In genomic region chr1:91456301-91456801, GRCm38 (mm10) we compare ENCODE assay signal across 8 mouse cellular contexts. TPM values are rescaled to one million over a fixed set of nuclear protein-coding genes. Genes with fewer than 3 reads are reported as not detected.
DNase-seq lines count a peak whose midpoint lies in the region; ATAC-seq lines count a peak whose summit lies in the region.

No protein-coding gene starts in this region.

- H3K9ac ChIP-seq in embryonic facial prominence, embryonic 15.5 days: no peak overlapping the region

- no peaks in the 10 kb centered on the region for H3K27me3 ChIP-seq in embryonic facial prominence, embryonic 15.5 days

- intact Hi-C loops in heart, postnatal 25 days (cut with DNase I): no loop called here

- no peak overlapping the region for H3K4me3 ChIP-seq in embryonic facial prominence, embryonic 15.5 days (replicated peaks)

- DNase-seq in right cerebral cortex, adult 18-20 months: peak; percentile 33
- DNase-seq in right cerebral cortex, postnatal 36 days (ENCODE audit: low spot score in 2 of 2): no peak
- DNase-seq in heart, postnatal 25 days (ENCODE audit: low spot score): peak; percentile 74
- peak; percentile 77 to 84 for DNase-seq in kidney, postnatal 36 days
- DNase-seq in lung, postnatal 25 days (ENCODE audit: low spot score): peak; percentile 93
- DNase-seq in right cerebral cortex, postnatal 10 days (ENCODE audit: low spot score in 2 of 2): peak; percentile 56 to 69
- DNase-seq in spleen, postnatal 14 days (ENCODE audit: low spot score in 2 of 2): no peak

- 34% methylated on average over 11 of the region's 11 CpGs for WGBS in embryonic facial prominence, embryonic 15.5 days

- no peaks in the 10 kb centered on the region for H3K36me3 ChIP-seq in embryonic facial prominence, embryonic 15.5 days

- peaks cover 39% of the 10 kb centered on the region for H3K4me1 ChIP-seq in embryonic facial prominence, embryonic 15.5 days

- peak overlapping the region; percentile 71 for H3K27ac ChIP-seq in embryonic facial prominence, embryonic 15.5 days (replicated peaks)

- ATAC-seq in embryonic facial prominence, embryonic 15.5 days (ENCODE audit: insufficient number of reproducible peaks, low FRiP score, low TSS enrichment, low read depth): no peak

- no peaks in the 10 kb centered on the region for H3K9me3 ChIP-seq in embryonic facial prominence, embryonic 15.5 days (replicated peaks)

- H3K4me2 ChIP-seq in embryonic facial prominence, embryonic 15.5 days (replicated peaks): peak overlapping the region; percentile 23

RNA-seq across cellular contexts. Expression of gene Per2, which starts 2.8 kb away (rescaled TPM):
- polyA plus RNA-seq in embryonic facial prominence, embryonic 15.5 days (2015; fragmentation: Nextera tagmentation; extraction: Ambion mirVana): 3.6 and 4.4 TPM in 2 replicates
- total RNA-seq in heart, postnatal 25 days (2021): 10 to 100 TPM in 1 of 2 experiments, 1 to 10 TPM in 1; 2.1 to 11.7 TPM

RNA-seq across cellular contexts. Expression of gene Traf3ip1, which starts 38.1 kb away (rescaled TPM):
- polyA plus RNA-seq in embryonic facial prominence, embryonic 15.5 days (2015; fragmentation: Nextera tagmentation; extraction: Ambion mirVana): 11.4 and 12.6 TPM in 2 replicates
- 1 to 10 TPM; 5.7 to 5.9 TPM for total RNA-seq in heart, postnatal 25 days (2021)

RNA-seq across cellular contexts. Expression of gene Hes6, which starts 42.5 kb away (rescaled TPM):
- polyA plus RNA-seq in embryonic facial prominence, embryonic 15.5 days (2015; fragmentation: Nextera tagmentation; extraction: Ambion mirVana): 144 and 145 TPM in 2 replicates
- total RNA-seq in heart, postnatal 25 days (2021): 10 to 100 TPM; 16.6 to 18.3 TPM

RNA-seq across cellular contexts. Expression of gene Ilkap, which starts 57.7 kb away (rescaled TPM):
- 148 TPM in 2 replicates for polyA plus RNA-seq in embryonic facial prominence, embryonic 15.5 days (2015; fragmentation: Nextera tagmentation; extraction: Ambion mirVana)
- 10 to 100 TPM; 41.3 to 48.1 TPM for total RNA-seq in heart, postnatal 25 days (2021)

Comparison
In these comparisons a context has a peak if more than half of its experiments do, and no peak if none do; other contexts are left out.
1. DNase-seq: peak in right cerebral cortex, adult 18-20 months (single experiment), heart, postnatal 25 days (single experiment), kidney, postnatal 36 days (2 of 2), lung, postnatal 25 days (single experiment) and right cerebral cortex, postnatal 10 days (2 of 2); none in right cerebral cortex, postnatal 36 days (0 of 2) and spleen, postnatal 14 days (0 of 2).